Mouse (Mus musculus): Measurements from ENCODE around the gene Pnp.

DNA sequence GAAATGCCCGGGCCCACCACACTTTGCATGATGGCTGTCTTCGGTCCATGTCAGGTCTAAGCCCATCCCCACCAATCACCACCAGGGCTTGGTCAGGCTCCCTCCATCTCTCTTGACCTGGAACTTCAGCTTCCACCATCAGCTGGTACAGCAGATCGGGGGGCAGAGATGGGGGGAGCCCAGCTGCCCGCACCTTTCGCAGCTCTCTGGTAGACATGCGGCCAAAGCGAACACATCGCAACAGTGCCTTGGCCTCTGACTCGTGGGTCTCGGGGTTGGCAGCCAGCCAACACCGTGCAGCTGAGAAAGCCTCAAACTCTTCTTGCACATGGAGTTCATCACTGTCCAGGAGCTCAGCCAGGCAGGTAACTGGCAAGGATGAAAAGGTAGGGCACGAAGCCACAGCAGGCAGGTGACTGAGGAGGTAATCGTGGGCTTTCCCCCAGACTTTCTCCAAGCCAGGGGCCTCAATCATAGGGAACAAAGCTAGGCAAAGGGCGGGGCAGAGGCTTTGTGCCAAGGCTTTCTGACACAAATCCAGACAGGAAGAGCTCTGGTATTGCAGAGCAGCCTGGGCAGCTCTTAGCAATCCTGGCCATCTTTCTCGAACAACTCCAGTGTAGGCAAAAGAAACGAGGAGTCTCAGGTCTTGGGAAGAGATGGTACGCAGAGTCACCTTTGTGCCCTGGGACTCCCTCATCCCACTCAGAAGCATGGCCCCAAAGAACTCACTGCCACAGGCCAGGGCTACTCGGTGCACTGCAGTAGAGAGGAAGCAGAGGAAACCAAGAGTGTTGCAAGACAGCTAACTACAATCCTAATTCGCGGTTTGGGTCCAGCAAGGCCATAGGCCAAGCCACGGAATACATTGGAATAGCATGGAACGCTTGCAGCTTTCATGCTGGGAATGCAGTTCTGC lies 38.1 kb upstream of the Pnp start:
- TF ChIP-seq CTCF (IDR thresholded peaks at IDR 0.05; ENCODE audit: low read depth) (no peak), EP300 (IDR thresholded peaks at IDR 0.05; ENCODE audit: low read depth) (no peak)

Measured in heart, postnatal 0 days (tissue).